Mouse (Mus musculus) heart, postnatal 14 days (tissue): ENCODE measurements at regions not wholly inside any gene's neighbourhood (a gene's known extent, or its start where the extent isn't known, plus 50 kb on each side); places are given as distances from the start of the nearest gene placed in this dataset.
"Not testable (repeated sequence)": the region's sequence is repeated elsewhere in the genome, so short reads cannot be mapped to it uniquely, and the experiment has no call there.

Source experiments
- DNase-seq, 2 experiments: peaks; one replicate each; pipeline ENCODE4 v3.0.0; 2021 to 2022
- intact Hi-C: fragments of 180-260 bp; cut with DNase I; formaldehyde crosslinking; loops from one replicate; pipeline ENCODE4 v1.15.1; 2025

GRCm38 (mm10) chr9:17987606-17988005, 304.3 kb upstream of the Chordc1 start:
- peak; percentile 22 to 48 for DNase-seq
- intact Hi-C loops = no loop called here

GRCm38 (mm10) chr9:18002557-18002956, 289.4 kb upstream of the Chordc1 start:
- no peak for DNase-seq
- intact Hi-C loops = no loop called here

- intact Hi-C loops = no loop called here
- no peak for DNase-seq
Measured at GRCm38 (mm10) chr9:18041346-18041745, 250.6 kb upstream of the Chordc1 start.

- intact Hi-C loops, DNase-seq: not testable (repeated sequence)
Measured at GRCm38 (mm10) chr9:18042636-18043035, 249.3 kb upstream of the Chordc1 start.

- DNase-seq = no peak
- intact Hi-C loops = no loop called here
Measured at GRCm38 (mm10) chr9:18076942-18077341, 215.0 kb upstream of the Chordc1 start.

GRCm38 (mm10) chr9:18078446-18078845, 213.5 kb upstream of the Chordc1 start:
- DNase-seq, intact Hi-C loops: not testable (repeated sequence)

- DNase-seq, intact Hi-C loops: not testable (repeated sequence)
Measured at GRCm38 (mm10) chr9:18079120-18079519, 212.8 kb upstream of the Chordc1 start.
